25 mouse cellular contexts compared by ENCODE assay signal in the genomic region with DNA sequence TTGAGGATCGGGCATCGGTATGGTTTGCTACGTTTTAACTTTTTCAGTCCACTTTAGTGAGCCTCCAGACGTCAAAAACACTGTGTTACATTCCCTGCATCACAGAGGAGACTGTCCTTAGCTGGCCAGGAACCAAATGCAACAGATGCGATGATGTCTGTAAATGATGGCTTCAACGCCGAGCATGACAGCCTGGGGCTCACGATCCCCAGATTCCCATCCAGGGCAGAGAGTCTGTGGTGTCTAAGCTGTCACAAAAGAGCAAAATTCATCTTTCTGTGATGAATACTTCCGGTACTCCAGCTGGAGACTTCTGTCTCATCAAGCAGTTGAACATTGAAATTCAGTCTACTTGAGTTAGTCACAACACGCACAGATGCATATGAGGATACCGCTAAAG. TPM values are rescaled to one million over a fixed set of nuclear protein-coding genes. Genes with fewer than 3 reads are reported as not detected.
DNase-seq lines count a peak whose midpoint lies in the region; ATAC-seq and TF ChIP-seq lines count a peak whose summit lies in the region.
"Had no signal": no experiment of that assay in that cellular context is flagged by ENCODE, and none has a peak within 500 bp of the region (broad histone marks: within the 10 kb centered on the region; RNA-seq: fewer than 3 reads in every experiment).

No protein-coding gene starts in this region.

- peak; percentile 37 to 51 for DNase-seq in cerebellum, postnatal 14 days
- no peak for DNase-seq in cerebellum, adult 8-10 months
- peak; percentile 51 for DNase-seq in kidney, postnatal 10 days
- no peak for DNase-seq in kidney, adult 18-20 months
- DNase-seq in lung, embryonic 14.5 days = peak; percentile 4
- no peak for DNase-seq in lung, adult 18-20 months
- DNase-seq in layer of hippocampus, postnatal 14 days (ENCODE audit: low spot score in 2 of 2) = peak; percentile 10 to 18
- no peak for DNase-seq in T-cell, adult 2 months (ENCODE audit: low spot score)
- DNase-seq: cerebellum, adult 11 months; lung, postnatal 14 days; right cerebral cortex, adult 18-20 months; thymus, postnatal 14 days had no signal

- no peak for ATAC-seq in lung, embryonic 14.5 days (ENCODE audit: insufficient read depth)
- ATAC-seq: inflammation-experienced regulatory T-cells, adult 6 months had no signal

- no peaks in the 10 kb centered on the region for H3K4me1 ChIP-seq in lung, embryonic 14.5 days (ENCODE audit: insufficient read depth)
- H3K4me1 ChIP-seq: hindbrain, embryonic 10.5 days; limb, embryonic 12.5 days; liver, embryonic 15.5 days; megakaryocyte, embryonic 14.5 days had no signal

- no peak overlapping the region for H3K9ac ChIP-seq in lung, embryonic 14.5 days
- H3K9ac ChIP-seq: embryonic facial prominence, embryonic 12.5 days; limb, embryonic 12.5 days; liver, embryonic 15.5 days had no signal

- WGBS in lung, embryonic 14.5 days = 64% methylated on average over 11 of the region's 11 CpGs

- no peaks in the 10 kb centered on the region for H3K27me3 ChIP-seq in lung, embryonic 14.5 days (ENCODE audit: insufficient read depth, low read length)
- H3K27me3 ChIP-seq: embryonic facial prominence, embryonic 12.5 days; limb, embryonic 12.5 days; liver, embryonic 15.5 days; megakaryocyte, embryonic 14.5 days had no signal

- no peak overlapping the region for H3K4me3 ChIP-seq in lung, embryonic 14.5 days (ENCODE audit: low read depth, low read length)
- H3K4me3 ChIP-seq: embryonic facial prominence, embryonic 12.5 days; hindbrain, embryonic 10.5 days; limb, embryonic 12.5 days; liver, embryonic 15.5 days; megakaryocyte, embryonic 14.5 days had no signal

- H3K9me3 ChIP-seq in lung, embryonic 14.5 days (ENCODE audit: low read depth, low read length) = no peaks in the 10 kb centered on the region
- H3K9me3 ChIP-seq: embryonic facial prominence, embryonic 12.5 days; hindbrain, embryonic 10.5 days; limb, embryonic 12.5 days; liver, embryonic 15.5 days; megakaryocyte, embryonic 14.5 days had no signal

- no peak overlapping the region for H3K4me2 ChIP-seq in lung, embryonic 14.5 days
- H3K4me2 ChIP-seq: embryonic facial prominence, embryonic 12.5 days; limb, embryonic 12.5 days; liver, embryonic 15.5 days had no signal

- no peaks in the 10 kb centered on the region for H3K36me3 ChIP-seq in lung, embryonic 14.5 days (ENCODE audit: insufficient read depth)
- H3K36me3 ChIP-seq: embryonic facial prominence, embryonic 12.5 days; hindbrain, embryonic 10.5 days; limb, embryonic 12.5 days; liver, embryonic 15.5 days had no signal

- no peak for TF ChIP-seq CTCF in lung, embryonic 14.5 days (IDR thresholded peaks at IDR 0.05; ENCODE audit: low read depth)

- H3K27ac ChIP-seq in lung, embryonic 14.5 days (ENCODE audit: low read depth) = no peak overlapping the region
- H3K27ac ChIP-seq: embryonic facial prominence, embryonic 12.5 days; hindbrain, embryonic 10.5 days; limb, embryonic 12.5 days; liver, embryonic 15.5 days had no signal

RNA-seq across cellular contexts. Expression of a gene that starts 13.4 kb away (rescaled TPM):
- polyA plus RNA-seq in lung, embryonic 14.5 days (2014; fragmentation: Nextera tagmentation; extraction: Ambion mirVana) = not detected in 2 replicates
- not detected for total RNA-seq in layer of hippocampus, postnatal 14 days (2021)
- total RNA-seq: adrenal gland, adult 18-20 months; common myeloid progenitor, adult 5-6 weeks; gastrocnemius, adult 8-10 months; heart, adult 8-10 months; MEL had no signal
- polyA plus RNA-seq: embryonic facial prominence, embryonic 12.5 days; heart, embryonic 16.5 days; hindbrain, embryonic 10.5 days; inflammation-experienced regulatory T-cells, adult 6 months; limb, embryonic 12.5 days; liver, embryonic 15.5 days; neural tube, embryonic 11.5 days had no signal

Comparison
In these comparisons a context has a peak if more than half of its experiments do, and no peak if none do; other contexts are left out.
1. DNase-seq: peak in cerebellum, postnatal 14 days (2 of 2), kidney, postnatal 10 days (single experiment), lung, embryonic 14.5 days (single experiment) and layer of hippocampus, postnatal 14 days (2 of 2); none in cerebellum, adult 8-10 months (single experiment), kidney, adult 18-20 months (single experiment), lung, adult 18-20 months (0 of 2) and T-cell, adult 2 months (single experiment).